Mouse (Mus musculus) neural tube, embryonic 15.5 days (tissue): Measurements from ENCODE around the gene Smu1. TPM values are rescaled to one million over a fixed set of nuclear protein-coding genes. Genes with fewer than 3 reads are reported as not detected.

ENCODE experiments used
- ATAC-seq: fragments of 200-750 bp; cut with Nextera tagmentation; 2 replicates; pipeline ENCODE4 v1.8.0; 2017; ENCODE audit warnings: mild to moderate bottlenecking, moderate TSS enrichment, moderate library complexity; ENCODE audit not compliant: low FRiP score
- H3K27ac ChIP-seq: fragments of 300-500 bp; sonication (generic); replicated peaks from 2 replicates; pipeline ENCODE4 v1.5.1; 2015; ENCODE audit warnings: mild to moderate bottlenecking, inconsistent platforms
- H3K27me3 ChIP-seq: fragments of 300-500 bp; sonication (generic); replicated peaks from 2 replicates; pipeline ENCODE4 v1.6.1; 2015; ENCODE audit warnings: inconsistent platforms
- H3K36me3 ChIP-seq: fragments of 300-500 bp; sonication (generic); 2 replicates; pipeline ENCODE4 v1.6.1; 2015; ENCODE audit warnings: inconsistent platforms
- H3K4me1 ChIP-seq: fragments of 300-500 bp; sonication (generic); 2 replicates; pipeline ENCODE4 v1.6.1; 2015; ENCODE audit warnings: inconsistent platforms
- H3K4me2 ChIP-seq: fragments of 300-500 bp; sonication (generic); 2 replicates; pipeline ENCODE4 v1.6.1; 2015; ENCODE audit warnings: inconsistent platforms, mild to moderate bottlenecking, moderate library complexity
- H3K4me3 ChIP-seq: fragments of 300-500 bp; sonication (generic); replicated peaks from 2 replicates; pipeline ENCODE4 v1.5.1; 2015; ENCODE audit warnings: mild to moderate bottlenecking, inconsistent platforms
- H3K9ac ChIP-seq: fragments of 300-500 bp; sonication (generic); replicated peaks from 2 replicates; pipeline ENCODE4 v1.6.1; 2015; ENCODE audit warnings: mild to moderate bottlenecking, inconsistent platforms
- H3K9me3 ChIP-seq: fragments of 300-500 bp; sonication (generic); replicated peaks from 2 replicates; pipeline ENCODE4 v1.6.1; 2016; ENCODE audit warnings: inconsistent platforms
- WGBS: fragments of 180-500 bp; shearing (Covaris S2); methylation state at CpG from one replicate; pipeline ENCODE4 v1.1.7; 2015; ENCODE audit warnings: mixed read lengths; 5-methylcytosine and 5-hydroxymethylcytosine counted together
- polyA plus RNA-seq: library from polyadenylated mRNA; unstranded; fragments of >200 nt; fragmentation: Nextera tagmentation; extraction: Ambion mirVana; gene quantifications from 2 replicates; pipeline ENCODE4 v1.2.1, GENCODE M21; 2015

The Smu1 gene
- polyA plus RNA-seq, 1 experiment from 2014 or later: 107 TPM

- Histone ChIP-seq H3K4me1 (peaks cover 16% of the 10 kb centered on the region), H3K9me3 (no peaks in the 10 kb centered on the region), H3K27me3 (no peaks in the 10 kb centered on the region), H3K9ac (no peak overlapping the region), H3K27ac (no peak overlapping the region), H3K4me2 (no peak overlapping the region), H3K36me3 (peaks cover 77% of the 10 kb centered on the region), H3K4me3 (no peak overlapping the region)
- no peak for ATAC-seq
Observed at GRCm38 (mm10) chr4:40731262-40731661, 26.5 kb downstream of the Smu1 start.

GRCm38 (mm10) chr4:40727247-40727646, 30.5 kb downstream of the Smu1 start:
- H3K27me3 ChIP-seq: no peaks in the 10 kb centered on the region
- WGBS: 89% methylated on average over 1 of the region's 1 CpGs
- H3K36me3 ChIP-seq: peaks cover 55% of the 10 kb centered on the region
- ATAC-seq: no peak
- no peak overlapping the region for H3K27ac ChIP-seq
- peaks cover 44% of the 10 kb centered on the region for H3K4me1 ChIP-seq
- H3K4me3 ChIP-seq: no peak overlapping the region
- H3K9ac ChIP-seq: no peak overlapping the region
- no peaks in the 10 kb centered on the region for H3K9me3 ChIP-seq
- H3K4me2 ChIP-seq: no peak overlapping the region

GRCm38 (mm10) chr4:40725554-40725953, 32.2 kb downstream of the Smu1 start:
- Histone ChIP-seq H3K4me1 (peaks cover 54% of the 10 kb centered on the region), H3K4me3 (no peak overlapping the region), H3K36me3 (peaks cover 41% of the 10 kb centered on the region), H3K9me3 (no peaks in the 10 kb centered on the region), H3K27me3 (no peaks in the 10 kb centered on the region), H3K9ac (no peak overlapping the region), H3K27ac (no peak overlapping the region), H3K4me2 (peak overlapping the region; percentile 73; the same call in 1 of the 2 replicates)
- no peak for ATAC-seq

- no peak overlapping the region for H3K9ac ChIP-seq
- H3K27ac ChIP-seq: no peak overlapping the region
- peaks cover 54% of the 10 kb centered on the region for H3K4me1 ChIP-seq
- H3K36me3 ChIP-seq: peaks cover 38% of the 10 kb centered on the region
- no peaks in the 10 kb centered on the region for H3K27me3 ChIP-seq
- no peak overlapping the region for H3K4me3 ChIP-seq
- 87% methylated on average over 7 of the region's 7 CpGs for WGBS
- peak overlapping the region; percentile 73 for H3K4me2 ChIP-seq
- ATAC-seq: no peak
- no peaks in the 10 kb centered on the region for H3K9me3 ChIP-seq
Observed at GRCm38 (mm10) chr4:40725141-40725540, 32.6 kb downstream of the Smu1 start.

- Histone ChIP-seq H3K27ac (peak overlapping the region; percentile 99), H3K4me2 (peak overlapping the region; percentile 73), H3K9me3 (no peaks in the 10 kb centered on the region), H3K36me3 (peaks cover 21% of the 10 kb centered on the region), H3K27me3 (no peaks in the 10 kb centered on the region), H3K4me3 (peak overlapping the region; percentile 65), H3K9ac (peak overlapping the region; percentile 86), H3K4me1 (peaks cover 50% of the 10 kb centered on the region)
- WGBS: under 1% methylated on average over 51 of the region's 62 CpGs
- ATAC-seq: peak; percentile 94
Observed at GRCm38 (mm10) chr4:40722687-40723460, 34.8 kb downstream of the Smu1 start.

- no peaks in the 10 kb centered on the region for H3K9me3 ChIP-seq
- H3K9ac ChIP-seq: peak within 1 kb of the TSS; percentile 86
- peak within 1 kb of the TSS; percentile 73 for H3K4me2 ChIP-seq
- H3K4me1 ChIP-seq: peaks cover 45% of the 10 kb centered on the region
- peak within 1 kb of the TSS; percentile 65 for H3K4me3 ChIP-seq
- WGBS: 2% methylated on average over 54 of the region's 54 CpGs
- peaks cover 16% of the 10 kb centered on the region for H3K36me3 ChIP-seq
- no peaks in the 10 kb centered on the region for H3K27me3 ChIP-seq
- peak; percentile 96 for ATAC-seq
- H3K27ac ChIP-seq: peak within 1 kb of the TSS; percentile 99
Observed at GRCm38 (mm10) chr4:40722011-40722666, 35.6 kb downstream of the Smu1 start, which contains the start of gene Dnaja1. Gene Dnaja1 (plus strand): TSS chr4:40722150.

GRCm38 (mm10) chr4:40720910-40721309, 36.8 kb downstream of the Smu1 start:
- peak overlapping the region; percentile 73; the same call in 1 of the 2 replicates for H3K4me2 ChIP-seq
- H3K9me3 ChIP-seq: no peaks in the 10 kb centered on the region
- H3K27me3 ChIP-seq: no peaks in the 10 kb centered on the region
- peak overlapping the region; percentile 99 for H3K27ac ChIP-seq
- peaks cover 35% of the 10 kb centered on the region for H3K4me1 ChIP-seq
- no peak for ATAC-seq
- H3K9ac ChIP-seq: no peak overlapping the region
- WGBS: 95% methylated on average over 8 of the region's 8 CpGs
- H3K36me3 ChIP-seq: peaks cover 7% of the 10 kb centered on the region; the same call in 1 of the 2 replicates
- no peak overlapping the region for H3K4me3 ChIP-seq

- H3K36me3 ChIP-seq: no peaks in the 10 kb centered on the region
- no peak overlapping the region for H3K4me3 ChIP-seq
- peaks cover 11% of the 10 kb centered on the region for H3K4me1 ChIP-seq
- H3K4me2 ChIP-seq: no peak overlapping the region
- WGBS: 93% methylated on average over 3 of the region's 3 CpGs
- H3K27me3 ChIP-seq: no peaks in the 10 kb centered on the region
- ATAC-seq: no peak
- H3K27ac ChIP-seq: no peak overlapping the region
- H3K9me3 ChIP-seq: no peaks in the 10 kb centered on the region
- no peak overlapping the region for H3K9ac ChIP-seq
Observed at GRCm38 (mm10) chr4:40717141-40717540, 40.6 kb downstream of the Smu1 start.

GRCm38 (mm10) chr4:40703710-40704275, 53.9 kb downstream of the Smu1 start:
- peak overlapping the region; percentile 66 for H3K4me2 ChIP-seq
- H3K27me3 ChIP-seq: no peaks in the 10 kb centered on the region
- peak overlapping the region; percentile 75 for H3K4me3 ChIP-seq
- 16% methylated on average over 9 of the region's 9 CpGs for WGBS
- no peaks in the 10 kb centered on the region for H3K9me3 ChIP-seq
- ATAC-seq: no peak
- H3K4me1 ChIP-seq: peaks cover 25% of the 10 kb centered on the region
- H3K27ac ChIP-seq: peak overlapping the region; percentile 98
- H3K36me3 ChIP-seq: no peaks in the 10 kb centered on the region
- H3K9ac ChIP-seq: peak overlapping the region; percentile 69

- Histone ChIP-seq H3K4me3 (peak within 1 kb of the TSS; percentile 75), H3K27me3 (no peaks in the 10 kb centered on the region), H3K9me3 (no peaks in the 10 kb centered on the region), H3K27ac (peak within 1 kb of the TSS; percentile 98), H3K4me2 (peak within 1 kb of the TSS; percentile 66), H3K36me3 (no peaks in the 10 kb centered on the region), H3K9ac (peak within 1 kb of the TSS; percentile 69), H3K4me1 (peaks cover 25% of the 10 kb centered on the region)
- ATAC-seq: peak; percentile 96
- under 1% methylated on average over 42 of the region's 42 CpGs for WGBS
Observed at GRCm38 (mm10) chr4:40702797-40703709, 54.7 kb downstream of the Smu1 start, which contains the start of gene Aptx. Gene Aptx (minus strand): TSS chr4:40703194.

GRCm38 (mm10) chr4:40701796-40702195, 55.9 kb downstream of the Smu1 start:
- H3K27ac ChIP-seq: peak overlapping the region; percentile 98; the same call in 1 of the 2 replicates
- H3K36me3 ChIP-seq: peaks cover 2% of the 10 kb centered on the region; the same call in 1 of the 2 replicates
- H3K9ac ChIP-seq: peak overlapping the region; percentile 69; the same call in 1 of the 2 replicates
- H3K4me1 ChIP-seq: peaks cover 25% of the 10 kb centered on the region
- no peak for ATAC-seq
- peak overlapping the region; percentile 66 for H3K4me2 ChIP-seq
- no peaks in the 10 kb centered on the region for H3K9me3 ChIP-seq
- H3K4me3 ChIP-seq: peak overlapping the region; percentile 75
- no peaks in the 10 kb centered on the region for H3K27me3 ChIP-seq
- WGBS: 89% methylated on average over 3 of the region's 3 CpGs
